Mouse (Mus musculus): Measurements from ENCODE around the gene Atoh8. TPM values are rescaled to one million over a fixed set of nuclear protein-coding genes. Genes with fewer than 3 reads are reported as not detected.

The Atoh8 gene
- total RNA-seq, 2 experiments from 2014 or later: not detected

- no peak for ATAC-seq (replicated peaks; ENCODE audit: poor library complexity)
Measured at GRCm38 (mm10) chr6:72255294-72255693, 19.9 kb upstream of the Atoh8 start.

DNA sequence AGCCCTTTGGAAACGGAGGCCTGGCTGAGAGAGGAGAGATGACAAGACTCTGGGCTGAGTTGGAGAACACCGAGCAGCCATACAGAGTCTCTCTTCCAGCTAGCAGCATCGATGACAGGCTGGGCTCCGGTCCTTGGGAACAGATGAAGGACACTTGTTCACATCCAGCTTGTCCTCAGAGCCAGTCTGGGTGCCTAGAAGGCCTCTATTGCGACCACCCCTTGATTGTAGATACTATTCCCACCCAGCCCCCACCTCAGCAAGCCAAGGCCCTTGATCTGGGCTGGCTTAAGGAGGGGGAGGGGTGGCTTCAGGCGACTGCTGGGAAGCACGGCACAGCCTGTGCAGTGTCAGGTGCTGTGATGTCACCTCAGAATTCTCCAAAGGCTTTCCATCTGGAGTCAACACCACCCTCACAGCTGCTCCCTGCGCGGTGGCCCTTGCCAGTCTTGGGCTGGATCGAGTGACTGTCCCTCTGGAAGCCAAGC is 19.3 kb upstream of the Atoh8 start:
- ATAC-seq (replicated peaks; ENCODE audit: poor library complexity): no peak

DNA sequence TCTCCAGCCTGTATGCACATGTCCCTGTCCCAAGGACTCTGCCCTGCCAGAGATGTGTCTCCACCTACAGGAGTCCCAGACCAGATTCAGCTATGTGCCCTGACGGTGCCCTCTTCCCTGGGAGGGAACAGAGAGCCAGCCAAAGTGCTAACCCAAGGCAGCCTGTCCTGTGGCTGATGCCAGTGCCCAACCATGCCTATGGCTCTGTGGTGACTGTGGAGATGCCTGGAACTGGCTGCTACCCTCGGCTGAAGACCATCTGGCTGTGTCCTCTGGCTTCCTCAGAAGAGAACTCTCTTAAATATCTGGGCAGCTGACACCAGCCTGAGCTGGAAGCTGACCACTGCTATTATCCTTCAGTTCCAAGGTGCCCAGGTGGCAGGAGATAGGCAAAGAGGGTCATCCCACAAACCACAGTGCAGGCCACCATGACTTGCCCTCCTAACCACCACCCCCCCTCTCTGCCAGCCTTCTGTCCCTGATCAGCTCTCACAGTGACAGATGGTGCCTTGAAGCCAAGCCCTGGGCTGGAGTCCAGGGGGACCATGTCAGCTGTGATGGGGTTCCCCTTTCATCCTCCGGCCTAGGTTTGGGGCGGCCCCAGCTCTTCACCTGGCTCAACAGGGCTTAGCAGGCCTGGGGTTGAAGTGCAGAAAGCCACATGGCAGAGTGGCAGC is 18.7 kb upstream of the Atoh8 start:
- ATAC-seq (replicated peaks; ENCODE audit: poor library complexity): peak; percentile 78

- no peak for ATAC-seq (replicated peaks; ENCODE audit: poor library complexity)
Measured at GRCm38 (mm10) chr6:72253168-72253567, 17.8 kb upstream of the Atoh8 start.

- ATAC-seq (replicated peaks; ENCODE audit: poor library complexity): no peak
Measured at GRCm38 (mm10) chr6:72252433-72252832, 17.1 kb upstream of the Atoh8 start.

- ATAC-seq (replicated peaks; ENCODE audit: poor library complexity): peak; percentile 28
Measured at GRCm38 (mm10) chr6:72249981-72250380, 14.6 kb upstream of the Atoh8 start.

GRCm38 (mm10) chr6:72248150-72248914 is 13.0 kb upstream of the Atoh8 start:
- ATAC-seq (replicated peaks; ENCODE audit: poor library complexity): no peak

DNA sequence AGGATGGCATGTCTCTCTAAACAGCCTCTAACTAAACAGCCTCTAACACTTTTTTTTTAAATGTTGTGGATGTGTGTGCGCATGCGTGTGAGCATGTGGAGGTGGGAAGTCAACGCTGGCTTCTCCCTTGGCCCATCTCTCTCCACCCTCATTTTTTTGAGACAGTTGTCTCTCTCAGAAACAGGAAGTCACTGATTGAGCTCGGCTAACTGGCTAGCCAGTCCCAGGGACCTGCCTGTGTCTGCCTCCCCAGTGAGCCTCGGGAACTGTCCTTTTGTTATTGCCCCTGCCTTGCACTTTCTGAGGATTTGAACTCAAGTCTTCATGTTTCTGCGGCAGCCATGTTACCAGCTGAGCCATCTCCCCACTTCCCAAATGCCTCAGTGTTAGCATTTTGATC is 10.9 kb upstream of the Atoh8 start:
- ATAC-seq (replicated peaks; ENCODE audit: poor library complexity): peak; percentile 45

GRCm38 (mm10) chr6:72244569-72245285 is 9.3 kb upstream of the Atoh8 start:
- ATAC-seq (replicated peaks; ENCODE audit: poor library complexity): no peak

GRCm38 (mm10) chr6:72244144-72244549 is 8.8 kb upstream of the Atoh8 start:
- no peak for ATAC-seq (replicated peaks; ENCODE audit: poor library complexity)

DNA sequence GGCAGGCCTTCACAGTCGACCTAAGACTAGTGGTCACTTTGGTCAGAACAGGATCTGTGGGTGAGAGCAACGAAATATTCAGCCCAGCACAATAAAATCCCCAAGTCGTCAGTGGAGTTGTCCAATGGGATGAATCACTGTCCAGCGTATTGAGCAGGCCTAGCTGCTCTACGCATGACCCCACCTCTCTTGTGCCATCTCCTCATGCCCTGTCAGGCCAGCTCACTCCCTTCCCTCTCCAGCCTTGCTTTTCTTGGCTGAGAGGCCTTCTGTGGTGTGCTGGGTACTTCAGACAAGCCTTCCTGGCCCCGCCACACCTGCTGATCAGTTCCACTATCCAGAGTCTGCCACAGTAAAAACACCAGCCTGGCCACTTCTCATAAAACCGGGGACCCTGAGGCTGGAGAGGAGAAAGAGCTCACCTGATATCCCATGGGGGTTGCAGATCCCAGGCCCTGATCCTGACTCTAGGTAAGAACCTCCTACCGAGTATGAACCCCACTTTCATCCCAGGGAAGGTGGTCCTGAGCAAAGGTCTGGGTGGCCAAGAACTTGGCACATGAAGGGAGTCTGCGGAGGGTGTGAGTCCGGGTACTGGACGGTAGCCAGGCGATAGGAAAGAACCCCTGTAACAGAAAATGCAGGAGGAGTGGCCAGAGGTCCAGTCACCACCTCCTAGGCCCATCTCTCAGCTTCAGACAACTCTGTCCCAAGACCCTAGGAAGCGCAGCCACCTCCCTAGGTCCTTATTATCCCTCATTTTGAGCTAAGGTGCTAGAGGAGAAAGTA is 7.3 kb upstream of the Atoh8 start:
- no peak for ATAC-seq (replicated peaks; ENCODE audit: poor library complexity)

- ATAC-seq (replicated peaks; ENCODE audit: poor library complexity): no peak
Measured at GRCm38 (mm10) chr6:72241843-72242154, 6.4 kb upstream of the Atoh8 start.

DNA sequence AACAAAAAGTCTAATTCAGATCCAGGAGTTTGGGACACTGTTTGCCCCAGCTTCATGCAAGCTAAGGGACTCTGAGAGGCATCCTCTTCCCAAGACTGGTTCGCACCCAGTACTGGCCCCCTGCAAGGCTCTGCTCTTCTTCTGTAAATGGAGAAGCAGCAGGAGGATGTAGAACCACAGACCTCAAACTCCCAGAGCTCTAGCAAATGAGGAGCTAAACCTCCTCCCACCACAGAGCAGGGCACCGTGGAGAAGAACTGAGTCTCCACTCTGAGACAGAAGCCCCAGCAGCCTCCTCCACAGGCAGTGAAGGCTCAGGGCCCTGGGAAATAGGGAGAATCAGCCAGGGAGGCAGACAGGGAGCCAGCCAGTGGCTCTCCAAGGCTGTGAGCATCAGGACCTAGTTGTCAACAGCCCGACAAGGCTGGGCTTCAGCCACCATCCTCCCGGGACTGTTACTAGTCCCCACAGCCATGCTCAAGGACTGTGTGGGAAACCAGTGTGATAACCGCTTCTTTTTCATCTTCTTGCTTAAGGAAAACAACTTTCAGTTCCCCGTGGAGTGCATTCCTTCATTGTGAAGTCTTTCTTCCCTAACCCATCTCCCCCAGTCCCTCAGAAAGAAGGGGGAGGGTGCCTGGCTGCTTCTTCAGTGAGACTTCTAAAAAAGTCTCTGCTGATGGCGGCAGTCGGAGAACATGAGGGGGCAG is 5.9 kb upstream of the Atoh8 start:
- ATAC-seq (replicated peaks; ENCODE audit: poor library complexity): peak; percentile 43

DNA sequence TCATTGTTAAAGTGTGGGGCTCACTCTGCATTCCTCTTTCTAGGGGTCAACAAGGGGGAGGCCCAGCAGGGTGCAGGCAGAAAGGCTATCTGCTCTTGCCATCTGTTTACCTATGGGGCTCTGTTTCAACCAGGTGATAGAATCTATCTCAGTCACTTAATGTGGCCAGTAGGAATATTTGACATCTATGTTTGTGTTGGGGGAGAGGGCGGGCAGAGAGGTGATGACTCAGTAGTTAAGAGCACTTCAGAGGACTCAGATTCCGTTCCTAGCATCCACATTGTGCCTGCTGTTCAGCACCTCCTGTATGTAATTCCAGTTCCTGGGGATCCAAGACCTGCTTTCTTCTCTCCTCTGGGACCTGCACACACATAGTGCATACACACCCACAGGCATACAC is 4.7 kb upstream of the Atoh8 start:
- no peak for ATAC-seq (replicated peaks; ENCODE audit: poor library complexity)

GRCm38 (mm10) chr6:72237035-72237434 is 1.7 kb upstream of the Atoh8 start:
- peak; percentile 57 for ATAC-seq (replicated peaks; ENCODE audit: poor library complexity)

- ATAC-seq (replicated peaks; ENCODE audit: poor library complexity): 0 out of 2 replicates have a peak, but pooled peaks have one; percentile 21
Measured at GRCm38 (mm10) chr6:72235807-72236407, 530 bp upstream of the Atoh8 start.

DNA sequence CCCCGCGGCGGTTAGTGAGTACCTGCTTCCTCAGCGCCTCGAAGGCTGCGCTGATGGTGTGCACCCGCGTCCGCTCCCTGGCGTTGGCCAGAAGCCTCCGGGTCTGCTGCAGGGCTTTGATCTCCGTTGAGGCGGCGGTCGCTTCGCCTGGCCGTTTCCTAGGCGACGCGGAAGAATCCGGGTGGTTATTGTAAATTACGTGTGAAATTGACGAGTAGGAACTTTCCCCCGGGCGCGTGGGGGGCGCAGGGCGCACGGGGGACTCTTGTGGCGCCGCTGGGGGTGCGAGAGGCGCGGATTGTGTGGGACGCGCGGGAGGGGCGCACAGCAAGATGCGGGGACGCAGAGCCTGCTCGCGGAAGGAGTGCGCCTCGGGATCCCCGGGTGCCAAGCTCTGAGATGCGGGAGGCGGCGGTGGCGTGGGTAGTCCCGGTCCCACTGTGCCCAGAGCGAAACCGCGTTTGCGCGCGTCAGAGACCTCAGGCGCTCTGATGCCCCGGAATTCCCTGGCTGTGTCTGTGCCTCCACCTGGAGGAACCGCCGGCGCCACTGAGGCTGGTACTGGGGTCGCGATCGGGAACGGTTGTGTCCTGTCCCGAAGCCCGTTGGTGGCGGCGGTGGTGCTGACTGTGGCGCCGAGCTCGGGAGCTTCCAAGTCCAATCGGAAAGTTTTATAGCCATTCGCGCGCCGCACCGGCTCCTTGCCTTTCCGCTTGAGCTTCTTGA is 842 bp downstream of the Atoh8 start:
- no peak for ATAC-seq (replicated peaks; ENCODE audit: poor library complexity)

DNA sequence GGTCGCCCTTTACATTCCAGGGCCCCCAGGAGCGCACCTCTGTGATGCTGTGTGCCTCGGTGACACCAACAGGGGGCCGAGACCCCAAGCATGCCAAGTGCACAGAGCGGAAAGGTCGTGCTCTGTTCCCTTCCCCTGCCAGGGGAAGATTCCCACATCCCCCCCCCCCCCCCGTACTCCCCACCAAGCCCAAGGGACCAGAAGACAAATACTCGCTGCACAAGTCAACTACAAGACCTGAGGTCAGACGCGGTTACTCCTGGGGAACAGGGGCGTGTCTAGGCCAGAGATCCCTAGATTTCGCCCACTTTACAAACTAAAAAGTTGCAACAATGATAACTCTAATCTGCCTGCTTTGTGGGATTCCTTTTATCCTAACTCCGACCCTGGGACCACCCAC is 1.4 kb downstream of the Atoh8 start:
- no peak for ATAC-seq (replicated peaks; ENCODE audit: poor library complexity)

- ATAC-seq (replicated peaks; ENCODE audit: poor library complexity): no peak
Measured at GRCm38 (mm10) chr6:72232870-72233269, 2.5 kb downstream of the Atoh8 start.
